ENCODE assay signal across 7 mouse cellular contexts in genomic region chr4:135964426-135964825, GRCm38 (mm10). TPM values are rescaled to one million over a fixed set of nuclear protein-coding genes. Genes with fewer than 3 reads are reported as not detected.
DNase-seq lines count a peak whose midpoint lies in the region; ATAC-seq and TF ChIP-seq lines count a peak whose summit lies in the region.

No protein-coding gene starts in this region.

- H3K4me3 ChIP-seq in ES-Bruce4 (ENCODE audit: low read depth, low read length): peak overlapping the region; percentile 86
- peak overlapping the region; percentile 85 for H3K4me3 ChIP-seq in hindbrain, embryonic 13.5 days
- peak overlapping the region; percentile 47 for H3K4me3 ChIP-seq in limb, embryonic 11.5 days (ENCODE audit: low read depth, low read length)
- H3K4me3 ChIP-seq in midbrain, embryonic 10.5 days: peak overlapping the region; percentile 90
- H3K4me3 ChIP-seq in stomach, embryonic 14.5 days (ENCODE audit: low read depth, low read length): peak overlapping the region; percentile 54

- peaks cover 13% of the 10 kb centered on the region; the same call in 1 of the 2 replicates for H3K36me3 ChIP-seq in ES-Bruce4 (ENCODE audit: control insufficient read depth, insufficient read depth, low read length, poor library complexity, severe bottlenecking)
- H3K36me3 ChIP-seq in hindbrain, embryonic 13.5 days: peaks cover 60% of the 10 kb centered on the region
- peaks cover 15% of the 10 kb centered on the region for H3K36me3 ChIP-seq in limb, embryonic 11.5 days (ENCODE audit: control insufficient read depth, insufficient read depth, low read length)
- H3K36me3 ChIP-seq in midbrain, embryonic 10.5 days: peaks cover 61% of the 10 kb centered on the region
- peaks cover 38% of the 10 kb centered on the region for H3K36me3 ChIP-seq in stomach, embryonic 14.5 days (ENCODE audit: control insufficient read depth, insufficient read depth, low read length)

- no peaks in the 10 kb centered on the region for H3K9me3 ChIP-seq in ES-Bruce4 (replicated peaks; ENCODE audit: control insufficient read depth, insufficient read depth, low read length, poor library complexity, severe bottlenecking)
- H3K9me3 ChIP-seq in hindbrain, embryonic 13.5 days: no peaks in the 10 kb centered on the region
- no peaks in the 10 kb centered on the region for H3K9me3 ChIP-seq in limb, embryonic 11.5 days (ENCODE audit: control insufficient read depth, low read length)
- H3K9me3 ChIP-seq in midbrain, embryonic 10.5 days (replicated peaks): no peaks in the 10 kb centered on the region
- no peaks in the 10 kb centered on the region for H3K9me3 ChIP-seq in stomach, embryonic 14.5 days (ENCODE audit: control insufficient read depth, low read depth, low read length)

- peak; percentile 83 for DNase-seq in adrenal gland, postnatal 14 days
- peak; percentile 54 for DNase-seq in fat pad, adult 2 months (ENCODE audit: extremely low read depth, low read depth, low spot score)
- DNase-seq in limb, embryonic 11.5 days (ENCODE audit: low spot score): no peak
- DNase-seq in midbrain, embryonic 10.5 days (ENCODE audit: low spot score): no peak

- H3K4me2 ChIP-seq in hindbrain, embryonic 13.5 days: peak overlapping the region; percentile 95
- H3K4me2 ChIP-seq in limb, embryonic 11.5 days (ENCODE audit: low read depth, severe bottlenecking): peak overlapping the region; percentile 94
- peak overlapping the region; percentile 94 for H3K4me2 ChIP-seq in stomach, embryonic 14.5 days (replicated peaks; ENCODE audit: low read depth, low read length)

- TF ChIP-seq POLR2A in ES-Bruce4 (IDR thresholded peaks at IDR 0.05; ENCODE audit: insufficient read depth, low read length): no peak

- peak overlapping the region; percentile 81 for H3K9ac ChIP-seq in ES-Bruce4 (ENCODE audit: low read depth, poor library complexity, severe bottlenecking)
- H3K9ac ChIP-seq in hindbrain, embryonic 13.5 days: peak overlapping the region; percentile 95
- H3K9ac ChIP-seq in limb, embryonic 11.5 days (ENCODE audit: low read length): peak overlapping the region; percentile 46
- peak overlapping the region; percentile 63 for H3K9ac ChIP-seq in stomach, embryonic 14.5 days (replicated peaks; ENCODE audit: low read depth, low read length)

- no peak for TF ChIP-seq CTCF in ES-Bruce4 (IDR thresholded peaks at IDR 0.05; ENCODE audit: low read depth, low read length)

- no peak for ATAC-seq in hindbrain, embryonic 13.5 days (ENCODE audit: low FRiP score)
- no peak for ATAC-seq in limb, embryonic 11.5 days (ENCODE audit: insufficient number of reproducible peaks, low FRiP score, low TSS enrichment, low read depth)
- ATAC-seq in stomach, embryonic 14.5 days (ENCODE audit: insufficient number of reproducible peaks, insufficient read depth, low FRiP score, low read depth): peak; percentile 29

- H3K27me3 ChIP-seq in ES-Bruce4 (ENCODE audit: control insufficient read depth, insufficient read depth, low read length, poor library complexity, severe bottlenecking): no peaks in the 10 kb centered on the region
- H3K27me3 ChIP-seq in hindbrain, embryonic 13.5 days: no peaks in the 10 kb centered on the region
- H3K27me3 ChIP-seq in limb, embryonic 11.5 days (ENCODE audit: control insufficient read depth, insufficient read depth, low read length): no peaks in the 10 kb centered on the region
- no peaks in the 10 kb centered on the region; the same call in 1 of the 2 replicates for H3K27me3 ChIP-seq in midbrain, embryonic 10.5 days (ENCODE audit: low read depth, poor library complexity, severe bottlenecking)
- H3K27me3 ChIP-seq in stomach, embryonic 14.5 days (ENCODE audit: control insufficient read depth, insufficient read depth, low read length): no peaks in the 10 kb centered on the region

- WGBS in hindbrain, embryonic 13.5 days: 5% methylated on average over 12 of the region's 12 CpGs
- WGBS in limb, embryonic 11.5 days: 4% methylated on average over 12 of the region's 12 CpGs
- 4% methylated on average over 12 of the region's 12 CpGs for WGBS in midbrain, embryonic 10.5 days
- WGBS in stomach, embryonic 14.5 days: 3% methylated on average over 12 of the region's 12 CpGs

- TF ChIP-seq EP300 in ES-Bruce4 (IDR thresholded peaks at IDR 0.05; ENCODE audit: insufficient read depth, low read depth, low read length): no peak

- H3K4me1 ChIP-seq in ES-Bruce4 (ENCODE audit: control insufficient read depth, insufficient read depth, low read length): no peaks in the 10 kb centered on the region
- H3K4me1 ChIP-seq in hindbrain, embryonic 13.5 days (replicated peaks): peaks cover 26% of the 10 kb centered on the region
- peaks cover 9% of the 10 kb centered on the region for H3K4me1 ChIP-seq in limb, embryonic 11.5 days (ENCODE audit: control insufficient read depth, insufficient read depth, low read length)
- H3K4me1 ChIP-seq in midbrain, embryonic 10.5 days: peaks cover 37% of the 10 kb centered on the region
- H3K4me1 ChIP-seq in stomach, embryonic 14.5 days (ENCODE audit: control insufficient read depth, insufficient read depth, low read length): peaks cover 8% of the 10 kb centered on the region; the same call in 1 of the 2 replicates

- no peak overlapping the region for H3K27ac ChIP-seq in ES-Bruce4 (ENCODE audit: insufficient read depth, low read length)
- peak overlapping the region; percentile 94; the same call in 1 of the 2 replicates for H3K27ac ChIP-seq in hindbrain, embryonic 13.5 days
- H3K27ac ChIP-seq in limb, embryonic 11.5 days (replicated peaks; ENCODE audit: low read depth, low read length): no peak overlapping the region
- peak overlapping the region; percentile 92 for H3K27ac ChIP-seq in midbrain, embryonic 10.5 days (replicated peaks)
- H3K27ac ChIP-seq in stomach, embryonic 14.5 days (ENCODE audit: low read length): peak overlapping the region; percentile 27; the same call in 1 of the 2 replicates

RNA-seq across cellular contexts. Expression of gene Gale, which starts 0.9 kb away (rescaled TPM):
- polyA plus RNA-seq in ES-Bruce4 (2011; ENCODE audit: insufficient read depth, insufficient read length, low read depth, missing spikeins): 6.8 and 9.4 TPM in 2 replicates
- 16.4 and 16.6 TPM in 2 replicates for total RNA-seq in adrenal gland, postnatal 14 days (2021)
- 39.5 and 41.2 TPM in 2 replicates for polyA plus RNA-seq in hindbrain, embryonic 13.5 days (2015; fragmentation: Nextera tagmentation; extraction: Ambion mirVana)
- 28.7 and 28.8 TPM in 2 replicates for polyA plus RNA-seq in limb, embryonic 11.5 days (2014; fragmentation: Nextera tagmentation; extraction: Ambion mirVana)
- 47.2 and 47.6 TPM in 2 replicates for polyA plus RNA-seq in midbrain, embryonic 10.5 days (2016; fragmentation: Nextera tagmentation; extraction: Ambion mirVana)
- 47.7 and 48.1 TPM in 2 replicates for polyA plus RNA-seq in stomach, embryonic 14.5 days (2014; fragmentation: Nextera tagmentation; extraction: Ambion mirVana)

RNA-seq across cellular contexts. Expression of gene Lypla2, which starts 8.0 kb away (rescaled TPM):
- 47.4 and 52.6 TPM in 2 replicates for polyA plus RNA-seq in ES-Bruce4 (2011; ENCODE audit: insufficient read depth, insufficient read length, low read depth, missing spikeins)
- 57.2 and 63.9 TPM in 2 replicates for total RNA-seq in adrenal gland, postnatal 14 days (2021)
- polyA plus RNA-seq in hindbrain, embryonic 13.5 days (2015; fragmentation: Nextera tagmentation; extraction: Ambion mirVana): 209 and 211 TPM in 2 replicates
- polyA plus RNA-seq in limb, embryonic 11.5 days (2014; fragmentation: Nextera tagmentation; extraction: Ambion mirVana): 139 TPM in 2 replicates
- 214 and 220 TPM in 2 replicates for polyA plus RNA-seq in midbrain, embryonic 10.5 days (2016; fragmentation: Nextera tagmentation; extraction: Ambion mirVana)
- 101 and 104 TPM in 2 replicates for polyA plus RNA-seq in stomach, embryonic 14.5 days (2014; fragmentation: Nextera tagmentation; extraction: Ambion mirVana)

RNA-seq across cellular contexts. Expression of gene Hmgcl, which starts 18.2 kb away (rescaled TPM):
- 18.3 and 22.6 TPM in 2 replicates for polyA plus RNA-seq in ES-Bruce4 (2011; ENCODE audit: insufficient read depth, insufficient read length, low read depth, missing spikeins)
- total RNA-seq in adrenal gland, postnatal 14 days (2021): 64.6 and 76.0 TPM in 2 replicates
- polyA plus RNA-seq in hindbrain, embryonic 13.5 days (2015; fragmentation: Nextera tagmentation; extraction: Ambion mirVana): 52.9 and 56.5 TPM in 2 replicates
- 76.4 and 79.7 TPM in 2 replicates for polyA plus RNA-seq in limb, embryonic 11.5 days (2014; fragmentation: Nextera tagmentation; extraction: Ambion mirVana)
- 64.5 and 70.1 TPM in 2 replicates for polyA plus RNA-seq in midbrain, embryonic 10.5 days (2016; fragmentation: Nextera tagmentation; extraction: Ambion mirVana)
- 85.5 and 87.7 TPM in 2 replicates for polyA plus RNA-seq in stomach, embryonic 14.5 days (2014; fragmentation: Nextera tagmentation; extraction: Ambion mirVana)

RNA-seq across cellular contexts. Expression of gene Pithd1, which starts 22.6 kb away (rescaled TPM):
- polyA plus RNA-seq in ES-Bruce4 (2011; ENCODE audit: insufficient read depth, insufficient read length, low read depth, missing spikeins): 40.3 and 44.9 TPM in 2 replicates
- total RNA-seq in adrenal gland, postnatal 14 days (2021): 27.1 and 33.8 TPM in 2 replicates
- polyA plus RNA-seq in hindbrain, embryonic 13.5 days (2015; fragmentation: Nextera tagmentation; extraction: Ambion mirVana): 54.3 and 58.3 TPM in 2 replicates
- 68.3 and 71.3 TPM in 2 replicates for polyA plus RNA-seq in limb, embryonic 11.5 days (2014; fragmentation: Nextera tagmentation; extraction: Ambion mirVana)
- 66.3 and 69.6 TPM in 2 replicates for polyA plus RNA-seq in midbrain, embryonic 10.5 days (2016; fragmentation: Nextera tagmentation; extraction: Ambion mirVana)
- polyA plus RNA-seq in stomach, embryonic 14.5 days (2014; fragmentation: Nextera tagmentation; extraction: Ambion mirVana): 45.9 and 46.6 TPM in 2 replicates

RNA-seq across cellular contexts. Expression of gene Fuca1, which starts 43.9 kb away (rescaled TPM):
- polyA plus RNA-seq in ES-Bruce4 (2011; ENCODE audit: insufficient read depth, insufficient read length, low read depth, missing spikeins): 46.0 and 47.2 TPM in 2 replicates
- 90.1 and 94.3 TPM in 2 replicates for total RNA-seq in adrenal gland, postnatal 14 days (2021)
- polyA plus RNA-seq in hindbrain, embryonic 13.5 days (2015; fragmentation: Nextera tagmentation; extraction: Ambion mirVana): 55.8 and 60.9 TPM in 2 replicates
- polyA plus RNA-seq in limb, embryonic 11.5 days (2014; fragmentation: Nextera tagmentation; extraction: Ambion mirVana): 40.1 and 40.8 TPM in 2 replicates
- polyA plus RNA-seq in midbrain, embryonic 10.5 days (2016; fragmentation: Nextera tagmentation; extraction: Ambion mirVana): 54.0 and 63.7 TPM in 2 replicates
- polyA plus RNA-seq in stomach, embryonic 14.5 days (2014; fragmentation: Nextera tagmentation; extraction: Ambion mirVana): 87.7 and 93.3 TPM in 2 replicates

Comparison
In these comparisons a context has a peak if more than half of its experiments do, and no peak if none do; other contexts are left out.
1. H3K27ac ChIP-seq: peak in hindbrain, embryonic 13.5 days (single experiment), midbrain, embryonic 10.5 days (single experiment) and stomach, embryonic 14.5 days (single experiment); none in ES-Bruce4 (single experiment) and limb, embryonic 11.5 days (single experiment).
2. DNase-seq: peak in adrenal gland, postnatal 14 days (single experiment) and fat pad, adult 2 months (single experiment); none in limb, embryonic 11.5 days (single experiment) and midbrain, embryonic 10.5 days (single experiment).
3. Peak in every context shown above with its lines, with median percentiles within 50 percentile points of each other: H3K4me3 ChIP-seq, H3K9ac ChIP-seq and H3K4me2 ChIP-seq.